Mouse (Mus musculus) skeletal muscle tissue, adult 2 months (tissue): ENCODE results near the gene Aknad1.

Experiments used
- DNase-seq: peaks from one replicate; pipeline ENCODE4 v3.0.0-alpha.2; 2012; ENCODE audit warnings: low read depth, low spot score

Aknad1 gene

DNA sequence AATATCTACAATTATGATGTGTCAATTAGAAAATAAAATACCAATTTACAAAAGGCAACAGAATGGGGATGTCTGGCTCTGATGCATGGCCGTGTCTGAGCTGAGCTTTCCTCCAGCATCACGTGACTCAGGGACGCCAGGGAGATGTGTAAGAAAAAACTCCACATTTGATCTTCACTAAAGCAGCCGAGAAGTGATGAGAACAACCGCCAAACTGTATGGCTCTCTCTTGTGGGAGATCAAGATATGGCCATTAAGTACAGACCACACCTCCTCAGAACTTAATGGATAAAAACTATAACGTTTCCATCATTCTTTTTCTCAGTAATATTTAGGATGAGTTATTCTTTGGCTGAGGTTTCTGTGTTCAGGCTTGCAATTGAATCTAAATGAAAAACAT, 11.6 kb downstream of the Aknad1 start:
- DNase-seq: no peak

DNA sequence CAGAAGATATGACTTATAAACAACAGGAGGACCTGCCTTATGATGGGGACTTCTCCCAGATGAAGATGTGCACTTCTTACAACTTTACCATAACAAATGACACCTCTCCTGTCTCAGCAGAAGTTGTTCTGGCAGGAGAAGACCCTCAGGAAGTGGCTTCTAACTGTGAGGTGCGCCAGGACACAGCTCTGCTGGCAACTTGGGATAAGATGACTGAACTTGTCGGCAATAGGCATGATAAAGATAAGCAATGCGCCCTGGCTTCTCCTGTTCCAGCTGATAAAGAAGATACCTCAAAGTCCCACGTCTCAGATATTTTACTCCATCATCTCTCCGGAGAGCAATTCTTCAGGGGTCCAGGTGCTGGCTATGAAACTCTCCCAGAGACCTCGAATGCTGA, 12.2 kb downstream of the Aknad1 start:
- DNase-seq: no peak

DNA sequence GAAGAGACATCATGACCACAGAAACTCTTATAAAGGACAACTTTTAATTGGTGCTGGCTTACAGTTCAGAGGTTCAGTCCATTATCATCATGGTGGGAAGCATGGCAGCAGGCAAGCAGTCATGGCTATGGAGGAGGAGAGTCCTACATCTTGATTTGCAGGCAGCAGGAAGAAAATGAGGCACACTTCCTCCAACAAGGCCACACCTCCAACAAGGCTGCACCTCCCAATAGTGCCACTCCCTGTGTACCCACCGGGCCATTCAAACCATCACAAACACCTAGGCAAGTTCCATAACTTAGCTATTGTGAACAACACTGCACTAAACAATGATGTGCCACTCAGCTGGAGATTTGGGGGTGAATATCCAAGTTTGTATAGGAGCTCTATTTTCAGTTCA, 15.1 kb downstream of the Aknad1 start:
- no peak for DNase-seq

GRCm38 (mm10) chr3:108755542-108755941, 16.1 kb downstream of the Aknad1 start:
- no peak for DNase-seq

- DNase-seq: no peak
Observed at GRCm38 (mm10) chr3:108756131-108756530, 16.7 kb downstream of the Aknad1 start.

DNA sequence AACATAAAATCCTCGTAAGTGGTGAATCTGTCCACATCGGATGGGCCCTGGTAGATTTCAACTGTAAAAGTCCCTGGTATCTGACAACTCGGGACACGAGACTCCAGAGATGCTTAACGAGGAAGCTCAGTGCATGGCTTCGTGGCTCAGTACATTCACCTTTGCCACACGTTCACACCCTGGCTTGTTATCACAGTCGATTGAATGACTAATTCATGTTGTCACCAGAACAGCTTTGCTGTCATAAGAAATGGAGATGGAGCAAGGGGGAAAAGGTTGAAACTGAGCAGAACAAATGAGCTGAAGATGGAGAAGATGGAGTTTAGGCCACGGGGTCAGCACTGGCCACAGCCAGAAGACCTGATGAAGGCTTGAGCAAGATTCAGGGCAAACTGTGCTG, 18.1 kb downstream of the Aknad1 start:
- DNase-seq: no peak

- no peak for DNase-seq
Observed at GRCm38 (mm10) chr3:108759566-108760420, 20.3 kb downstream of the Aknad1 start.

DNA sequence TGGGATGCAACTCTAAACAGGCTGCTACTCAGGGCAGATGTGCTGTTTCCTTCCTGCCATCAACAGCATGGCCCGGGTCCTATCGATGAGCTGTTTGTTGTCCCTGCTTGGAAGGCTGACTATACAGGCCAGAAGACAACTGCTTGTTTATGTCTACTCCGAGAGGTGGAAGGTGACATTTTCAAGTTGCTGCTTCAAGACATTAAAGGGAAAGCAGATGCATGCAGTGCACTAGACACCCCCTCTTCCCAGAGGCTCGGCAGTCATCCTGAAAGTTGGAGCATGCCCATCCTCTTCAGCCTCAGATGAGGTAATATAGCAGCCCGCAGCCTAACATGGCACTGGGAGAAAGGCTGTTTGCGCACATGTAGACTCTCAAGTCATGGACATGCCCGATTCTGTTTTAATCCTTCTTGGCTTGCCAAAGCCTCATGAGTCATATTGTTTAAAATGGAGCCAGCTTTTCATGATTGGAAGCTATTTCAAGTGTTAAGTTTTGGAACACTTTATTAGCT, 23.2 kb downstream of the Aknad1 start:
- peak; percentile 55 for DNase-seq

DNA sequence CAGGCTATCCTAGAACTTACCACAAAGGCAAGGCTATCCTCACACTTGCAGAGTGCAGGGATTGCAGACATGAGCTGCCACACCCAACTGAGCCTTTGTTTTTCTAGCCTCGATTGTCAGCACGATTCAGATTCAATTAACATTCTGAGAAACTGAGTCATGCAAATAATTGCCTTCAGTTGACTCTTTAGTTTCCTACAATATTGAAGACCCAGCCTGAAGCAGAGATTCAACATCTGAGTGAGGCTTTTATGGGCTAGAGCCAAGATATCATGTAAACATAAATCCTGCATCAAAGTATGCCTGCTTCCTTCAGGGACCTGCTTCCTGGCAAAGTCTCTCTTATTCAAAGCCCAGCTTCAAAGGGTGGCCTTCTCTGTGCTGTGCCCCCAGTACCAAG, 24.2 kb downstream of the Aknad1 start:
- no peak for DNase-seq

GRCm38 (mm10) chr3:108764976-108765375, 25.5 kb downstream of the Aknad1 start:
- DNase-seq: no peak

GRCm38 (mm10) chr3:108765476-108765875, 26.0 kb downstream of the Aknad1 start:
- no peak for DNase-seq

DNA sequence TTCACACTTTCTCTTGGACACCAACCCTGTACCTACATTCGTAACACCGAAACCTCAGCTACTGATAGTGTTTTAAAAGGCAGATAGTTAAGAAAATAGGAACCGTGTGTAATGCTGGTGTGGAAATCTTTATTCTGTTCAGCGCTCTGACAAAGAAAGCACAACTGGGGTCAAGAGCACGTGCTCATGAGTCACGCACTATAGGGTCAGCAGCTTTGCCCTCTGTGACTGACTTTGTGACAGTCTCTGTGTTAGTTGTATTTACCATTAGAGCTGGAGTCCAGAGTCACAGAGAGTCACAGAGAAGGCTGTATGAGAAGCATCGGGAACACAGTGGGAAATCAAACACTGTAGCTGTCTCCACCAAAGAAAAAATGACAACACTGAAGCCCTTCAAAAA, 27.5 kb downstream of the Aknad1 start:
- no peak for DNase-seq

GRCm38 (mm10) chr3:108767416-108767815, 28.0 kb downstream of the Aknad1 start:
- DNase-seq: no peak

GRCm38 (mm10) chr3:108769547-108769946, 30.1 kb downstream of the Aknad1 start:
- no peak for DNase-seq

DNA sequence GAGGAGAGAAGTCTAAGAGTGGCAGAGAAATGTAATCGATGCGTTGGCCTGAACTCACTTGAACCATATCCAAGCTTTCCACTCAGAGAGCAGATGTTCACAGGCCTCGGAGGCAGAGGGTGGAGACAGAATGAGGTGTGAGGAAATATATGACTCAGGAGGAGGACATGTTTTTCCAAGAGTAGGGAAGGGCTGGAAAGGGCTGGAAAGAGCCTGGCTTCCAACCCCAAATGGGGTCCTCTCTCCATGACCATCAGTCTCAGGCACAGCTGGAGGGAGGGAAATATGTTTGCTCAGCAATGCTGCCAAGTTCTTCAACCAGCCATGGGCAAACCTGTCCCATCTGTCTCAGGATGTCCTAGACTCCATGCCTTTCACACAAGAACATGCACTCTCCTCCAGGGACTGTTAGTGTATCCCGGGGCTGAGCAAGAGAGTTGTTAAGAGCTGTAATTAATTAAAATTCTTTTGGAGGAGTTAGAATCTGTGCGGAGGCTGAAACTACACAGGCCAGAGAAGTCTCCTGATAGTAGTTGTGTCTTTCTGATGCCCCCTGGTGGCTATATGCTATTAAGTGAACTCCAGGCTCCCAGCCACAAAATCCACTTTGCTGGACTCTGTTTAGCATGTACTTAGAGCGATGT, 31.4 kb downstream of the Aknad1 start:
- peak; percentile 64 for DNase-seq

DNA sequence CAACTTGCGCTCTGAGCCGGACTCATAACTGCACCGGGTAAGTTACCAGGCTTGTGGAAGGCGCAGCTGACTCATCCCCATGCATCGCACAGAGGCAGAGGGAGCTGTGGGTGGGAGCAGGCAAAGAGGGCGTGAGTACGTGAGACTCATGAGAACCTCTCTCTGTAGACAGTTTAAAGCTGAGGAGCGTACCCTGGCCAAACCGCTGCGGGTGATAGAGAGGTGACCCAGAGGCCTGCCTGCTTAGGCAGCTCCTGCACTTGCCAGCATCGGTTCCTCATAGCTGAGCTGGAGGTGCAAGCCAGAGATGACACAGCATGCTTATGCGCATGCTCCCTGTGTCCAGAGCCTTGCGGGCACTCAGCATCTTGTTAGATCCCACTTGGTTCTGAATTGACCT, 32.8 kb downstream of the Aknad1 start:
- DNase-seq: peak; percentile 48

DNA sequence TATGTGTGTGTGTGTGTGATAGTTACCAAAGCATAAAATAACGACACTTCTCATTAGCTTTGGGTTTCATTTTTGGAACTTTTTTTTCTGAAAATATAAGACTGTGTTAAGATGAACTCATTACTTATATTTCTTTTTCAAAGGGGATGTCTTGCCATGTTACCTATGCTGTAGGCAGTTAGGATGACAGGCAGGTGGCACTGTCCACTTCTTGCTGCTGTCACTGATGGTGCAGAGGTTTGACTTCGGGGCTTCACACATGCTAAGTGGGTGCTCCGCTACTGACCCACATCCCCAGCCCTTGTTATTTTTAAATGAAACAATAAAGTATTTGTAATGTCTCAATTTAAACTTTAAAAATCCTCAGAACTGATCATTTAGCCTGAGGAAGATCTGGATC, 33.4 kb downstream of the Aknad1 start:
- DNase-seq: no peak

GRCm38 (mm10) chr3:108778761-108779540, 39.5 kb downstream of the Aknad1 start:
- no peak for DNase-seq

- peak; percentile 70 for DNase-seq
Observed at GRCm38 (mm10) chr3:108781238-108781883, 41.9 kb downstream of the Aknad1 start.

GRCm38 (mm10) chr3:108781884-108782270, 42.4 kb downstream of the Aknad1 start:
- no peak for DNase-seq

- DNase-seq: no peak
Observed at GRCm38 (mm10) chr3:108782364-108782895, 43.0 kb downstream of the Aknad1 start.
